Mouse (Mus musculus) hindbrain, postnatal 0 days (tissue): Measurements from ENCODE around the gene Rufy4. TPM values are rescaled to one million over a fixed set of nuclear protein-coding genes. Genes with fewer than 3 reads are reported as not detected.

Experiments used
- ATAC-seq: fragments of 200-750 bp; cut with Nextera tagmentation; 2 replicates; pipeline ENCODE4 v1.8.0; 2017; ENCODE audit warnings: mild to moderate bottlenecking, moderate TSS enrichment, moderate library complexity
- DNase-seq: peaks from one replicate; pipeline ENCODE4 v3.0.0-alpha.2; 2015; ENCODE audit warnings: low spot score
- H3K27ac ChIP-seq: fragments of 300-500 bp; sonication (generic); 2 replicates; pipeline ENCODE4 v1.5.1; 2014; ENCODE audit warnings: mild to moderate bottlenecking
- H3K27me3 ChIP-seq: fragments of 300-500 bp; sonication (generic); 2 replicates; pipeline ENCODE4 v1.6.1; 2014; ENCODE audit warnings: low read length, mixed read lengths; ENCODE audit not compliant: insufficient read depth
- H3K36me3 ChIP-seq: fragments of 300-500 bp; sonication (generic); 2 replicates; pipeline ENCODE4 v1.6.1; 2014; ENCODE audit warnings: low read length, mixed read lengths; ENCODE audit not compliant: insufficient read depth
- H3K4me1 ChIP-seq: fragments of 300-500 bp; sonication (generic); 2 replicates; pipeline ENCODE4 v1.6.1; 2014; ENCODE audit warnings: antibody characterized with exemption, low read length, mixed read lengths; ENCODE audit not compliant: insufficient read depth
- H3K4me2 ChIP-seq: fragments of 300-500 bp; sonication (generic); 2 replicates; pipeline ENCODE4 v1.6.1; 2014; ENCODE audit warnings: low read depth, mild to moderate bottlenecking, low read length, moderate library complexity, mixed read lengths
- H3K4me3 ChIP-seq: fragments of 300-500 bp; sonication (generic); 2 replicates; pipeline ENCODE4 v1.5.1; 2014; ENCODE audit warnings: low read length
- H3K9ac ChIP-seq: fragments of 300-500 bp; sonication (generic); replicated peaks from 2 replicates; pipeline ENCODE4 v1.6.1; 2014; ENCODE audit warnings: mild to moderate bottlenecking, low read length, moderate library complexity, mixed read lengths
- H3K9me3 ChIP-seq: fragments of 300-500 bp; sonication (generic); 2 replicates; pipeline ENCODE4 v1.6.1; 2016; ENCODE audit warnings: low read length, mixed read lengths
- CTCF ChIP-seq: IDR thresholded peaks from 2 replicates; pipeline ENCODE4 v1.5.1; 2016; ENCODE audit warnings: antibody characterized with exemption, control low read depth, low read depth
- WGBS: fragments of 180-500 bp; shearing (Covaris S2); extraction: QIAGEN DNeasy Blood & Tissue Kit; methylation state at CpG from one replicate; pipeline ENCODE4 v1.1.7; 2014; 5-methylcytosine and 5-hydroxymethylcytosine counted together
- polyA plus RNA-seq: library from polyadenylated mRNA; unstranded; fragments of >200 nt; fragmentation: Nextera tagmentation; extraction: Ambion mirVana; gene quantifications from 2 replicates; pipeline ENCODE4 v1.2.1, GENCODE M21; 2015
- total RNA-seq: library from RNA; depleted of rRNA; stranded (reverse); fragments of >200 nt; gene quantifications from 2 replicates; pipeline ENCODE4 v1.2.3, GENCODE M21; 2014

The Rufy4 gene
- total and polyA plus RNA-seq, 2 experiments from 2014 or later: 0.10 TPM; not detected in 1

DNA sequence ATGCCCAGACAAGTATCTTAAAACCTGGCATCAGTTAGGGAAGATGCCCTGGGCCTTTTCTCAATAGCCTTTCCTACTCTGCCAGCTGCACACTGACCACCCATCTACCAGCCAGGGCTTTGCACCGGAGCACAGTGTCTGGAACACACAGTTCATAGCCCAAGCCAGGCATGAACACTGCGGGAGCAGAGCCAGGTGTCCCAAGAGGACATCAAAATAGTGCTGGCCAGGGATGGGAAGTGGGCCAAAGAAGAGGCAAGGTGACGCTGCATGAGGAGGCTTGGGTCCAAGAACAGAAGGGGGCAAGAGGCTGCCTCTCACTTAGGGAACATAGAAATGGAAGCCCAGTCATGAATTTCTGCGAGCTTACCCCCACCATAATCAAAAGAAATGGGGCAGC lies 19.7 kb upstream of the Rufy4 start:
- Histone ChIP-seq H3K9ac (no peak overlapping the region), H3K27ac (no peak overlapping the region), H3K4me1 (no peaks in the 10 kb centered on the region), H3K4me3 (no peak overlapping the region), H3K4me2 (no peak overlapping the region), H3K9me3 (no peaks in the 10 kb centered on the region), H3K36me3 (no peaks in the 10 kb centered on the region), H3K27me3 (no peaks in the 10 kb centered on the region)
- DNase-seq (peak; percentile 23), ATAC-seq (no peak)
- TF ChIP-seq CTCF: no peak
- 49% methylated on average over 4 of the region's 4 CpGs for WGBS

DNA sequence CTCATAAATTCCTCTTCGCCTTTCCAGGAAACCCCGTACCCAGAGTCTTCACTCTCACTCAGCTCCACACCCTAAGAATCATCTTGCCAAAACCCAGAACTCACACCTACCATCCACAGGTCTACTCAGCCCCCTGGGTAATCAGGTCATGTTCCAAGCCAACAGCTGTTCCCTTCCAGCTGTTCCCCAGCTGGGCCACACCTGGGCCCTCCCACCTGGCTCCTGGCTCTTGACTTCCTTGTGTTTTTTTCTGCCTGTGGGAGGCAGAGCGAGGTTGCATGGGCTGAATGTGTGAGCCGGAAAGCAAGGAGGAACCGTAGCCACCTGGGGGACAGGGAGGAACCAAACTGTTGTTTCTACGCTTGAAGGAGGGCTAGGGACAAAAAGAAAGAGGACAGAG lies 19.1 kb upstream of the Rufy4 start:
- 70% methylated on average over 6 of the region's 6 CpGs for WGBS
- Histone ChIP-seq H3K4me1 (no peaks in the 10 kb centered on the region), H3K9ac (no peak overlapping the region), H3K27me3 (no peaks in the 10 kb centered on the region), H3K27ac (no peak overlapping the region), H3K36me3 (no peaks in the 10 kb centered on the region), H3K9me3 (no peaks in the 10 kb centered on the region), H3K4me2 (no peak overlapping the region), H3K4me3 (no peak overlapping the region)
- TF ChIP-seq CTCF: no peak
- no peak for DNase-seq
- ATAC-seq: no peak

DNA sequence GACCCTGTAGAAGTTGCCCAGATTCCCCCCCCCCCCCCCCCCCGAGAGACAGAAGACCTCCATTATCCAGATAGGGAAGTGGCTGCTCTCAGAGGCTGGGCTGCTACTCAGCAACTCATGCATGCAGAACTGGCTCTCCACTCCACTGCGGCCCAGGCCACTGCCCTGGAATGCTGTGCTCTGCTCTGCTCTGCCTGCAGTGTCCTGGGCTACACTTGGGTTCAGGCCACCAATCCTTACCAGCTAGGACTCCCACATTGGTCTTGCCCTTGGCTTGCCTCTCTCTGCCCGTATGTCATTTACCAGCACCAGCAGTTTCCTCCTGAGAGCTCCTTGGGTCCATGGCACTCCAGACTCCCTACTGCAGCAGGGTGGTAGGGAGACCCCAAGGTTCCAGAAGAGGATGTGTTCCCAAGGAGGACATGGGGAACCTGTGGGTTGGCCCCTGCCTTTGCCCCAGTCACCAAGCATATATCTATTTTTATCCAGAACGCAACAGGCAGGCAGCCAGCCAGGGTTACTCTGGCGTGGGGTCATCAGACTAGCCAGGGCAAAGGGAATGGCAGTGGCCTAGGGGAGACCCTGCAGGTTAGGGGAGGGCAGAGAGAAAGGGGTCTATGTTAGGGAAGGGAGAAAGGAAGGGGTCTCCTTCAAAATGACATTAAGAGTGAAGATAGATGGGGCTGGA lies 17.3 kb upstream of the Rufy4 start:
- Histone ChIP-seq H3K27ac (no peak overlapping the region), H3K9me3 (no peaks in the 10 kb centered on the region), H3K9ac (no peak overlapping the region), H3K4me3 (no peak overlapping the region), H3K36me3 (no peaks in the 10 kb centered on the region), H3K4me2 (no peak overlapping the region), H3K27me3 (no peaks in the 10 kb centered on the region), H3K4me1 (peaks cover 7% of the 10 kb centered on the region)
- 63% methylated on average over 5 of the region's 5 CpGs for WGBS
- DNase-seq (no peak), ATAC-seq (no peak)
- no peak for TF ChIP-seq CTCF

DNA sequence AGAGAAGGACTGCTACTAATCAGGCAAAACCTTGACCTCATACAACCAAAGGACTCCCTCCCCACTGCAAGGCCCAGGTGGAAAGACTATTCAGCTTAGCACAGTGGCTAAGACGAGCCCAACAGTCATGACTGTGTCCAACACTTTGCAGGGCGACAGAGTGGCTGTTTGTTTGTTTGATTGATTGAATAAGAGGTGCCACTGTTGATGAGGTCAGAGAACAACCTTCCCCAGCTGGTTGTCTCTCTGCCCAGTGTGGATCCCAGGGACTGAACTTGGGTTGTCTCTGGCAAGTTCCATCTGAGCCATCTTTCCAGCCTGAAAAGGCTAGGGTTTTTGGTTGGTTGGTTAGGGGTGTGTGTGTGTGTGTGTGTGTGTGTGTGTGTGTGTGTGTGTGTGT lies 15.7 kb upstream of the Rufy4 start:
- H3K27ac ChIP-seq: no peak overlapping the region
- H3K36me3 ChIP-seq: no peaks in the 10 kb centered on the region
- no peak overlapping the region for H3K9ac ChIP-seq
- WGBS: 62% methylated on average over 2 of the region's 2 CpGs
- H3K4me1 ChIP-seq: peaks cover 8% of the 10 kb centered on the region
- H3K4me2 ChIP-seq: no peak overlapping the region
- no peaks in the 10 kb centered on the region for H3K27me3 ChIP-seq
- DNase-seq: no peak
- H3K4me3 ChIP-seq: no peak overlapping the region
- ATAC-seq: no peak
- TF ChIP-seq CTCF: no peak
- no peaks in the 10 kb centered on the region for H3K9me3 ChIP-seq

DNA sequence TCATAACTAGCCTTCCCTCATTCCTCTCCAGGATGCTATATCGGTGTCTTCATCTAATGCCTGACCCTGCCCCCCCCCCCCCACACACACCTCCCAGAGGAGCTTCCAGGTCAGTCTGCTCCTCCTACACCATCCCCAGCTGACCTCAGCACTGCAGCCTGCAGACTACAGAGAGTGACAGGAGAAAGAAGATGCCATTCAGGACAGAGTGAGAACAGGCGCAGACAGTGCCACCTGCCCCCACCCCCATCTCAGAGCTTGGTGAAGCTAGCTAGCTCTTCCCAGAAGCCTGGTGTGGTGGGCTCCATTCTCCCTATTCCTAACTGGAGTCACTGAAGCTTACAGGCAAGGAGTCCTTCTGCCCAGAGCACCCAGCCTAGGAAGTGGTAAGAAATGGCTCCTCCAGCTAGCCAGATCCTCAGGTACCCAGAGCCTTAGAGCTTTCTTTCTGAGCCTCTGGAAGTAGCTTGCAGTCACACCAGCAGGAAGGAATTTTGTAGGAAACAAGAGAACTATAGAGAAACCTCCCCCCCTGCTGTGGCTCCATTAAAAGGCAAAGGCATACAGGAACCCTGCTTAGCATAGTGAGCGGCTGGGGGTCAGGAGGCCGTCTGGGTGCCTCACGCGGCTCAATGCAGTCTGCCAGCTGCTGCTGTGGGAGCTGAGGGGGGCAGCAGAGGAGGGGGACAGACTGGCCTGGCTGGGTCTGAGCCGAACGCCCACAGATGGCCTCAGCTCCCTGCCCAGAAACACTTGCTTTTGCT lies 14.2 kb upstream of the Rufy4 start:
- no peaks in the 10 kb centered on the region for H3K9me3 ChIP-seq
- peak overlapping the region; percentile 62; the same call in 1 of the 2 replicates for H3K27ac ChIP-seq
- DNase-seq (peak; percentile 78), ATAC-seq (peak; percentile 87)
- H3K4me3 ChIP-seq: no peak overlapping the region
- no peak overlapping the region for H3K4me2 ChIP-seq
- TF ChIP-seq CTCF: no peak
- no peaks in the 10 kb centered on the region for H3K27me3 ChIP-seq
- no peak overlapping the region for H3K9ac ChIP-seq
- H3K36me3 ChIP-seq: no peaks in the 10 kb centered on the region
- WGBS: 10% methylated on average over 8 of the region's 8 CpGs
- H3K4me1 ChIP-seq: peaks cover 8% of the 10 kb centered on the region

DNA sequence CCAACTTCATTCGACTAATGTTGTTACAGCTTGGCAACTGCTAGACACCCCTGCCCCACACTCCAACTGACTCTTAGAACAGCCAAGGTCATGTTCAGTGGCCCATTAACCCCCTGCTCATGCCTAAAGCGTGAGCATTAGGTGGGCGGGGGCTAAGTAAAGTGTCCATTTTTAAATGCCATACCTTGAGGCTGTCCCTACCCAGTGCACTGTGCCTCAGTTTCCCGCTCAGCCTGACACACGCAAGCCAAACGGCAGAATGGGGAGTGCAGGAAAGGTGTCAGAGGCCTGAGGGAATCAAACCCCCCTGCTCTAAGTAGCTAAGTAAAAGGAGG lies 13.7 kb upstream of the Rufy4 start:
- H3K36me3 ChIP-seq: no peaks in the 10 kb centered on the region
- H3K9ac ChIP-seq: no peak overlapping the region
- 15% methylated on average over 6 of the region's 6 CpGs for WGBS
- DNase-seq (no peak), ATAC-seq (no peak)
- no peak overlapping the region for H3K4me2 ChIP-seq
- H3K27ac ChIP-seq: peak overlapping the region; percentile 62; the same call in 1 of the 2 replicates
- no peak for TF ChIP-seq CTCF
- no peaks in the 10 kb centered on the region for H3K9me3 ChIP-seq
- no peak overlapping the region for H3K4me3 ChIP-seq
- H3K27me3 ChIP-seq: no peaks in the 10 kb centered on the region
- H3K4me1 ChIP-seq: peaks cover 8% of the 10 kb centered on the region

DNA sequence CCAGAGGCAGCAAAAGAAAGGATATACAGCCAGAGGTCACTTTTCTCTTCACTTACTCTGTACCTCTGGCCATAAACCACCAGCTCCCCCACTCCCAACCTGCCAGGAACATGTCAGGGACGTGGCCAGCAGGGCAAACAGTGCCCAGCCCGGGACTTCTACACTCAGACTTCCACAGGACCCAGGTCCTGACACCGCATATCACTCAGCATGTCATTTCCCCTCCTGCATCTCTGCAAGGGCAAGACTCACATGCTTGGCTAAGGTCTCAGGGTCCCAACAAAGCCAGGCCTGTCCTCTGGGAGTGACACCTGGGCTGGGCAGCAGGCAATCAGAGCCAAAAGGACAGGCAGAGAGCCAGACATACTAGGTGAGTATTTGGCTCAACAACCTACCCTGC lies 12.3 kb upstream of the Rufy4 start:
- 56% methylated on average over 3 of the region's 3 CpGs for WGBS
- Histone ChIP-seq H3K4me3 (no peak overlapping the region), H3K36me3 (no peaks in the 10 kb centered on the region), H3K27ac (no peak overlapping the region), H3K9me3 (no peaks in the 10 kb centered on the region), H3K9ac (no peak overlapping the region), H3K4me2 (no peak overlapping the region), H3K27me3 (no peaks in the 10 kb centered on the region), H3K4me1 (peaks cover 8% of the 10 kb centered on the region)
- ATAC-seq: no peak
- no peak for TF ChIP-seq CTCF
- DNase-seq: no peak
